Mouse (Mus musculus) bone marrow, adult 2 months (tissue): ENCODE results near the gene Clba1. TPM values are rescaled to one million over a fixed set of nuclear protein-coding genes. Genes with fewer than 3 reads are reported as not detected.
A peak's percentile ranks its signal among the peaks of the same experiment; 100 is the strongest.

ENCODE experiments used
- H3K27ac ChIP-seq: fragments of 200-500 bp; 2 replicates; pipeline ENCODE4 v1.5.1; 2012; ENCODE audit warnings: low read depth, mild to moderate bottlenecking, control low read depth, inconsistent platforms, low read length; ENCODE audit not compliant: control insufficient read depth, poor library complexity, insufficient read depth
- H3K4me1 ChIP-seq: fragments of 200-500 bp; 2 replicates; pipeline ENCODE4 v1.6.1; 2011; ENCODE audit warnings: low read length; ENCODE audit not compliant: control insufficient read depth, insufficient read depth
- H3K4me3 ChIP-seq: fragments of 200-500 bp; replicated peaks from 2 replicates; pipeline ENCODE3; 2011; ENCODE audit warnings: mild to moderate bottlenecking, low read depth, low read length, control low read depth; ENCODE audit not compliant: control insufficient read depth
- CTCF ChIP-seq: fragments of 200-500 bp; IDR thresholded peaks from 2 replicates; pipeline ENCODE4 v1.5.1; 2011; ENCODE audit warnings: low read length, control low read depth; ENCODE audit not compliant: control insufficient read depth, insufficient read depth
- POLR2A ChIP-seq: fragments of 200-500 bp; IDR thresholded peaks from 2 replicates; pipeline ENCODE4 v1.6.1; 2011; ENCODE audit warnings: low read depth, mild to moderate bottlenecking, control low read depth, low read length, borderline replicate concordance; ENCODE audit not compliant: control insufficient read depth
- WGBS: fragments of 180-500 bp; shearing (Covaris S2); methylation state at CpG from one replicate; pipeline ENCODE4 v1.1.7; 2018; 5-methylcytosine and 5-hydroxymethylcytosine counted together
- polyA plus RNA-seq: library from polyadenylated mRNA; stranded (reverse); fragments of >200 nt; gene quantifications from 2 replicates; pipeline ENCODE4 v1.2.4, GENCODE M21; 2011; ENCODE audit warnings: low replicate concordance; ENCODE audit not compliant: missing spikeins, insufficient read depth, insufficient read length

Clba1 gene
- polyA plus RNA-seq, 1 experiment: 1.9 TPM

DNA sequence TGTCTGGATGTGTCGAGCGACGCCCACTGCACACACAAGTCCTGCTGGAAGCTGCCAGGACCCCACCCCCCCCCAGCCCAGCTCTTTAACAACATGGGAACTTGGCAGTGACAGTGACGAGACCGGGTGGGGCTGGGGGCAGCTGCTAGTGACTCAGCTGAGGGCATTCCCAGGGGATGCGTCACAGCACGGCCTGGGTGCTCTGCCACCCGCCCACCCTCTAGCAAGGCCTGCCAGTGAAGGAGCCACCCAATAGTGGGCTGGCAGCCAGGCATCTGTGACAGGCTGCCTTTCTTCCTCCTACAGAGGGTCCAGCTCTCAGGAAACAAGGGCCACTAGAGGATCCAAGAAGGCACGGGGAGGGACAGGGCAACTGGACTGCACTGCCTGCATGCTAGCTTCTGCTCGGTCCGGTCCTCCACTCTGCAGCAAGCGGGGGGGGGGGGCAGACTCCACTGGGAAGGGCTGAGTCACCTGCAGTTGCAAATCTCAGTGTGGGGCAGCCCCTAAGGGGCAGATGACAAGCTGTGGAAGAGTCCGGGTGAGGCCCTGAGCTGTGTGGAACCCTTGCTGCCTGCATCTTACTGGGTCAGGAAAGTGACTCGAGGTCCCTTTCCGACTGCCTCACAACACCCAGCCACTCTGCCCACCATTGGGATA, 10.9 kb upstream of the Clba1 start:
- Histone ChIP-seq H3K4me3 (no peak overlapping the region), H3K27ac (no peak overlapping the region; the same call in 1 of the 2 replicates), H3K4me1 (no peaks in the 10 kb centered on the region)
- WGBS: 56% methylated on average over 15 of the region's 15 CpGs
- TF ChIP-seq CTCF (no peak), POLR2A (no peak)

DNA sequence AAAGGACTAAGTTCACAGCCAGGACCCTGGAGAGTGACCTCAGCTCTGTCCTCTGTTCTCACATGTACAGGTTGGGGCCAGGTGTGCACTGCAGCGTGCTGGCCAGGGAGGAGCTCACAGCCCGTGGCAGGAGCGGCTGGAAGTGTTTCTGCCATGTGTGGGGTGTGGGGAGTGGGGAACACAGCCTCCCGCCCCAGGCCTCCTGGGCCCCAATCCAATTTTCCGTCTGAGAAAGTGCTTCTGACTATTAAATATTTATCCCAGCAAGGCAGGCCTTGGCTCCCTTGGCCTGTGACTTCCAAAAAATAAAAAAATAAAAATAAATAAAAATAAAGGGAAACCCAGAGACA, 10.4 kb upstream of the Clba1 start:
- WGBS: 73% methylated on average over 5 of the region's 5 CpGs
- TF ChIP-seq POLR2A (no peak), CTCF (no peak)
- H3K4me3 ChIP-seq: no peak overlapping the region
- no peaks in the 10 kb centered on the region for H3K4me1 ChIP-seq
- H3K27ac ChIP-seq: no peak overlapping the region

DNA sequence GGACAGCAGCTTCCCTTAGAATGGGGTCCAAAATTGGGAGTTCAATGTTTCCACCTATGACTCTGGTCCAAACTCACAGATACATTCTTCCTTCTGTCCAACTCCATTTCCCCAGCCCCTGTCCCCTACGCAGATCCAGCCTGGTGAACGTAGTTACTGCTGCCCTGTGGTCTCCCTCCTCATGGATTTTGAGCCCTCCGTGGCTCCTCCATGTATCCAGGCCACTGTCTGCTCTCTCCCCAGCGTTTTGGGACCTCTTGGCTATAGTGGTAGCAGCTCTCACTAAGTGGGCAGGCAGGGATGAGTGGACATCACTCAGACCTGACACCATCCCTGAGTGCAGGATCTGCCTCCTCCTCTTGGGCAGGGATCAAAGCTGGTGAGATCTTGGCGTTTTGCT, 10.0 kb upstream of the Clba1 start:
- 73% methylated on average over 5 of the region's 5 CpGs for WGBS
- Histone ChIP-seq H3K4me1 (no peaks in the 10 kb centered on the region), H3K27ac (no peak overlapping the region), H3K4me3 (no peak overlapping the region)
- TF ChIP-seq CTCF: no peak
- no peak for TF ChIP-seq POLR2A

DNA sequence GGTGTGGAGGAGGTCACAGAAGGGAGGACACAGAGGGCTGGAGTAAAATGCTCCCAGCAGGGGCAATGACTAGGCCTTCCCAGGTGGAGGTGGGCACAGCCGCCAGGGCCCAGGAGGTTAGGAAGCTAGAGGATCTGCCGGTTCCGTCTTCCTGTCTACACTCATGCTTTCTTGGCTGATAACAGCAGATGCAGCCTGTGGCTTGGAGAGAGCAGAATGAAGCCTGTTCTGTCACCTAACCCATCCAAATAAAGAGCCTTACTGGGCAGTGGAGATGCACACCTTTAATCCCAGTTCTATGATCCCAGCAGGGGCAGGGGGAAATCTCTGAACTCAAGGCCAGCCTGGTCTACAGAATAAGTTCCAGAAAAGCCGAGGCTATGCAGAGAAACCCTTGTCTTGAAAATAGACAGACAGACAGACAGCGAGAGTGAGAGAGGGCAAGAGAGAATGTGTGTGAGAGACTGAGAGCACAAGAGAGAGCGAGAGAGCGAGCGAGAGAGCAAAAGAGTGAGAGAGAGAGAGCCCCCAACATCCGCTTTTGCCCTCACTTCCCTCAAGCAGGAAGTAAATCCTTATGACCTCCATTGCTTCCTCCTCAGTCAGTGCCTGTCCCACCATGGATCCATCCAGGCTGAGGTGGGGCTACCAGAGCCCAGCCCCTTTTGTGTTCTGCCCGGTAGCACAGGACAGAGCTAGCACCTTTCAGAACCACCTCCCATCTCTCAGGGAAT, 9.3 kb upstream of the Clba1 start:
- H3K27ac ChIP-seq: no peak overlapping the region
- no peak for TF ChIP-seq CTCF
- H3K4me3 ChIP-seq: no peak overlapping the region
- 79% methylated on average over 10 of the region's 10 CpGs for WGBS
- no peaks in the 10 kb centered on the region for H3K4me1 ChIP-seq

DNA sequence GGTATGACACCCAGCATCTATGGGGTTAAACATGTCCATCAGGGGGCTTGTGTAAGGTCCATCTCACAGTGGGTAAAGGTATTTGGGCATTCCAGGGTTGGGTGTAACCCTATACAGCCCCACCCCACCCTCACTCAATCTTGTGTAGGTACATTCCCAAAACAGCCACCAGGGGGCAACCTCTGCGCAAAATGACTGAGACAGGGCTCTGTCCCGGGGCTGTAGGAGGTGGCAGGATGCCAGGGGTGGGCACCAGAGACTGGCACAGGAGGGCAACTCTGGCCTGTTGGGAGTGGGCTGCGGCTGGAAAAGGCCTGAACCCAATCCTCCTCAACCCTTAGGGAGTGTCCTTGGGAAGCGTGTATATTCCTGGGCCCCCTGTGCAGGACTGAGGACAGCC, 8.3 kb upstream of the Clba1 start:
- Histone ChIP-seq H3K27ac (no peak overlapping the region), H3K4me3 (no peak overlapping the region), H3K4me1 (no peaks in the 10 kb centered on the region)
- WGBS: 17% methylated on average over 4 of the region's 4 CpGs
- TF ChIP-seq POLR2A: no peak
- TF ChIP-seq CTCF: peak; percentile 72

DNA sequence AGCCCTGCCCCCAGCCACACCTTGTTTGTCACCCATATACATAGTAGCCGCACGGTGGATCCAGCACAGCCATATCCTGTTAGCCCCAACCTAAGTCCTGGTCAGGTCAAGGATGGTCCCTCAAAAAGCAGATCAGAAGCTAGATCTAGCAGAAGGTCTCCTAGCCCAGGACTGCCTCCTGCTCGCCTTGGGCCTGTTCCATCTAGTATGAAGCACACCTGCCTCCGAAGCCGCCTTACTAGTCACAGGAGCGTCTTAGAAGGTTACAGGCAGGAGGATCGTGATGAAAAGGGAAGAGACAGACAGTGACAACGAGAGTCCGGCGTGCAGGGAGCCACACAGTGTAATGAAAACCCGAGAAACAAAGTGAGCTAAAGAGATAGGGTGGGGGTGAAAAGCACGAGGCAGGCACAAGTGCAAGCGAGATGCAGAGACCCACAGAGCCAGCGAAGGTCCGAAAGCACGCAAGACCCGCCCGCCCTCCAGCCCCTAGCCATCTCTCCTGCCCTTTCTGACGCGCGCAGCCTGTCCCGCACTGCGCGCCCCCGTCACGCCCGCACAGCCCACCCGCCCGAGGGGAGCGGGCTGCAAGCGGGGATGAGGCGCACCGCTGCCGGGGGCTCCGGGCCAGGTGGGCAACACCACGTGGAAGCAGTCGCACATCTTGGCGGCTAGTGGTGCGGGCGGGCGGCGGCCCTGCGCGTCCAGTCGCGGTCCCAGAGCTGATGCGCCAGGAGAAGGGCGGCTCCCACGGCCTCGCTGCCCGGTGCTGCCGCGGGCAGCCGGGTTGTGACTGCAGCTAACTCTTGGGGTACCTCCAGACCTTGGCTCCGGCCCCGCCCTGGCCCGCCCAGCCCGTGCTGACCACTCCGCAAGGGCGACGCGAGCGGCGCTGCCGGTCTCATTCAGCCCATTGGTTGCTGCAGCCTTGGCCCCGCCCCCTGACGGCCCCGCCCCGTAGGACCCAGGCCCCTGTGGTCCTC, 6.6 kb upstream of the Clba1 start, which contains the start of gene Ahnak2:
Gene Ahnak2, minus strand, starts transcription at position 794 of the 983 bp plus-strand sequence.
- 6% methylated on average over 66 of the region's 69 CpGs for WGBS
- H3K4me3 ChIP-seq: no peak within 1 kb of the TSS
- no peak within 1 kb of the TSS for H3K27ac ChIP-seq
- TF ChIP-seq POLR2A (no peak), CTCF (no peak)
- H3K4me1 ChIP-seq: no peaks in the 10 kb centered on the region

DNA sequence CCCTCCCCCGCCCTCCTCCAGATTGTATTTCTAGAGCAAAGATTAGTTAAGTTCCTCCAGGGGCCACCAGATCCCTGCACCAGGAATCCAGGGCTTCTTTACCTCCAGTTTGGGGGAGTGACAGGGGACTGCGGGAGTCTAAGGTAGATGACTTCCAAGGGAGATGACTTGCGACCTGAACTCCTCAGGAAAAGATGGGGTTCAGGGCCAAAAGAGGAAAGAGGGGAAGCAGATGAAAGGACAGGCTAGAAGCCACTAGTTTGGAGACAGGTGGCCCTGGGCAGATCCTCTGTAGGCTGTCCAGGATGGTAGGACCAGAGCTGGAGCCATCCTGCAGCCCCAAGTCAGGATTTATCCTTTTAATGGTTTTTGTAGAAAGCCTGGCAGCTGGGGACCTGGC, 5.8 kb upstream of the Clba1 start:
- Histone ChIP-seq H3K27ac (no peak overlapping the region), H3K4me3 (no peak overlapping the region), H3K4me1 (no peaks in the 10 kb centered on the region)
- TF ChIP-seq CTCF (no peak), POLR2A (no peak)
- WGBS: 37% methylated on average over 3 of the region's 3 CpGs

DNA sequence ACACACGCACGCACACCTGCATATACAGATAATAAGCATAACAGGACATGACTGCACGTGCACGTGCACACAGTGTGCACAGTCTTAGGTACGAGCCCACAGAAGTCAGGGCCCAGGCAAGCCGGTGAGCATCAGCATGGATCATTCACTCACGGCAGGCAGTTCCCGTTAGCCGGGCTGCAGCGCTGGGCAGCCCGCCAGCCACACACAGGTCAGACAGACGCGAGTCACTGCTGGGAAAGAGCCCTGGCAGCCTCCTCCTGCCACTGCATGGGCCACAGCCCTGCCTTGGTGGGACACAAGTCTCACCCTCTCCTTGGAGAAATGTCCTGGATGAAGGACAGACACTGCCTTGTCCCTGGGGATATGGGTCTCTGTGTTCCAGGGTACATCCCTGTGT, 4.7 kb upstream of the Clba1 start:
- 17% methylated on average over 13 of the region's 13 CpGs for WGBS

More for the DNA sequence above, 4.7 kb upstream of the Clba1 start:
- no peaks in the 10 kb centered on the region for H3K4me1 ChIP-seq
- no peak overlapping the region for H3K27ac ChIP-seq
- no peak overlapping the region for H3K4me3 ChIP-seq
- TF ChIP-seq POLR2A (no peak), CTCF (no peak)
